Mouse (Mus musculus) heart, adult 2 months (tissue): ENCODE results near the gene Cracr2a.

Source experiments
- CTCF ChIP-seq: fragments of 200-600 bp; IDR thresholded peaks from 2 replicates; pipeline ENCODE4 v1.8.1; 2022; ENCODE audit warnings: antibody characterized with exemption, mild to moderate bottlenecking, moderate library complexity
- POLR2A ChIP-seq: fragments of 200-500 bp; IDR thresholded peaks from 2 replicates; pipeline ENCODE4 v1.6.1; 2011; ENCODE audit warnings: mild to moderate bottlenecking, low read depth, low read length, control low read depth; ENCODE audit not compliant: insufficient read depth

DNA sequence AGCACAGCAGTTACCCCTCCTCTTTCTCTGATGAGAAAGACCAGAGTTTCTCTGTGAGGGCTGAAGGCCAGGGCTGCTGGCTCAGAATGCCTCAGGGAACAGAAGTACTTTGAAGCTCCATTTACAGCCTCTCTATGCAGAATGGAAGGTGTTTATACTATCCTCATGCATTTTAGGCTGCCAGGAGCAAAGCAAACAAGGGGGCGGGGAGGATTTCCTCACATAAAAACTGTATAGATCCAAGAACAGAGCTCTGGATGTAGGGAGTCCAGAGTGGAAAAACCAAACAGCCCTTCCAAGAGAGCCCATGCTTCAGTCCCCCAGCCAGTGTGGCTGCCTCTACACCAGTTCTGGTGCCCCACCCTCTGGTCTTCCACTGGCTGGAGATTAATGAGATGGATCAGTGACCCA, 147.1 kb downstream of the Cracr2a start:
- TF ChIP-seq POLR2A (no peak), CTCF (no peak)
